Mouse (Mus musculus) right cerebral cortex, postnatal 14 days (tissue): Measurements from ENCODE around the gene Dzip1l.
A peak's percentile ranks its signal among the peaks of the same experiment; 100 is the strongest.
"Not testable (repeated sequence)": the region's sequence is repeated elsewhere in the genome, so short reads cannot be mapped to it uniquely, and the experiment has no call there.

Experiments used
- DNase-seq: peaks from one replicate; pipeline ENCODE4 v3.0.0; 2022

Dzip1l gene

DNA sequence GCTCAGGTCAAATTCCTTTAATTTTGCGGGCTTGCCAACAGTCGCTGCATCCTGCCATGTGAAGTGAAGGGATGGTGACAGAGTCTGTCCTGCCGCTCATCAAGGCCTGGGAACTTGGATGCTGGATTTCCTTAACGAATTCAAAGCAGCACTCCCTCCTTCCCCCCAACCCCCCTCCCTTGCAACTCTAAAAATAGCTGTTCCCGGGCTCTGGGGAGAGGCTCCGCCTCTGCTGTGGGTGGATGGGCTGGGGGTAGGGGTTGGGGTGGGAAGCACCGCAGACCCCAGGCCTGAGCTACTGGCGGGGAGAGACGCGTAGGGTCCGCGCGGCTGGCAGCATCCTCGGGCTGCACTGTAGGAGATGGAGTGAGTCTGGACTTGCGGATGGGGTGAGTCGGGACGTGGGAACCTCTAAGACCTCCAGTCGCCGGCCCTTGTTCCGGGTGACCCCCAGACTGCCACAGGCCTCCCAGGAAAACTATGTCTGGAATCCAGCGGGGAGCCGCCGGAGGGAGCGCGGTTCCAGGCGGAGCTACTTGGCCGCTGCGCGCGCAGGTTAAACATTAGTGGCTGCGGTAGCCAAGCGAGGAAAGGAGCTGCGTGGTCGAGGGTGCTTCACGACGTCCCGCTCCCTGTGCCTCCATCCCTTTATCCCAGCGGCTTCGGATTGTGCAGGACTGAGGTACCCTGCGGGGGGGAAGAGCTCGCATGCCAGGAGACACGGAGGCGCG lies at the start of gene Dzip1l:
Gene Dzip1l (plus strand): TSS at position 216 of the 731 bp plus-strand sequence.
- DNase-seq: peak; percentile 80

DNA sequence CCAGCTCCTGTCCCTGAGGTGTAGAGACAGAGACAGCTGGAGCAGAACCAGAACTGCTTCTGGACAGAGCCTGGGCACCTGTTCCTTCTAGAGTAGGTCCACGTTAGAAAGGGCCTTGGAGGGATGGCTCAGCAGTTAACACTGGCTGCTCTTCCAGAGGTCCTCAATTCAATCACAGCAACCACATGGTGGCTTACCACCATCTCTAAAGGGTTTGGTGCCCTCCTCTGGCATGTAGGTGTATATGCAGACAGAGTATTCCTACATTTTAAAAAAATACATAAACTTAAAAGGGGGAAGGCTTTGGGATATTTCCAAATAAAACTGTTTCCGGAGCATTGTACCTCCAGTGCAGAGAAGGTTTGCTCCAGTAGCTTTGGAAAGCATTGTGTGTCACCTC lies 48.6 kb upstream of the Dzip1l start:
- peak; percentile 30 for DNase-seq

DNA sequence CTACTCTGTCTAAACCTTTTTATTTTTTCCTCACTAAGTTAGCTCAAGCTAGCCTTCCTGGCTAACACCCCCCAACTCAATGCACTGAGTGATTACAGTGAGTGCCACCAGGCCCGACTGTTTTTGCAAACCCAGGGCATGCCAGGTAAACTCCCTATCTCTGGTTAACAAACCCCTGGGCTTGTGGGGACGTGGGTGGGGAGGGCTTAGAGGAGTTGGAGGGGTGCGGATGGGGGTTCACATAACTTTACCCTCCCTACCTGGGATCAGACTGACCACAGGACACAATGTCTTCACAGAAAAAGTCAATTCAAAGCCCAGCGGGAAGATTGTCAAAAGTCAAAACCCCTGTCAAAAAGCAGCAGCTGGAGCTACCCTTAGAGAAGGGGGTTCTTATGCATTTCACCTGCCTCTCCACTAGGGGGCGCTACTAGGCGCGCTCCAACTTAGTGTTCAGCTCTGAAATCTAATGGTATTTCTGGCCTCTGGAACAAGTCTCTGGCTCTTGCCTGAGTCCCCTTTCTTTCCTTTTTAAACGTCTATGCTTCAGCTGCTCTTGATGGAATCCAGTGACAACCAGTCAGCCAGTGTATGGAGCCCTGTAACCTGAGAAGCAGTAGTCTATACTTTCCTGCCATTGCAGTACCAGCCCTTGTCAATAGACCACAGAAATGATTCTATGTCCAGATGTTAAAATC lies 41.6 kb upstream of the Dzip1l start:
- peak; percentile 43 for DNase-seq

GRCm38 (mm10) chr9:99591144-99591543 lies 38.2 kb upstream of the Dzip1l start:
- DNase-seq: no peak

DNA sequence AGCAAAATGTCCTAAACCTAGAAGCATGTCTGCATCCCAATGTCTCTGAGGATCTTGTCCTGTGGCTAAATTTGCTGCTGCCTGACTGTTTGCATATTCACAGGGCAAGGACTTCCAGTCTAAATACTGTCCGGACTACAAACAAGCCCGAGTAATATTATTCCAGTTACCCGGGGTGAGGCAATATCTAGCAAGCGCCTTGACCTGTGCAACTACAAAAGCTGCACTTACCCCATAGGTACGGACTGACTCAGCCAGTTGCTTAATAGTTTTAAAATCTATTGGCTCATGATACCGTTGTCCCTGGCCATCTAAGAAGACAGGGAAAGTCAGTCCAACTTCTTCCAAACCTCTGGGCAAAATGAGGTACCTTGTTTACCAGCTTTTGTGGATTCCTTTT lies 30.2 kb upstream of the Dzip1l start:
- not testable (repeated sequence) for DNase-seq

DNA sequence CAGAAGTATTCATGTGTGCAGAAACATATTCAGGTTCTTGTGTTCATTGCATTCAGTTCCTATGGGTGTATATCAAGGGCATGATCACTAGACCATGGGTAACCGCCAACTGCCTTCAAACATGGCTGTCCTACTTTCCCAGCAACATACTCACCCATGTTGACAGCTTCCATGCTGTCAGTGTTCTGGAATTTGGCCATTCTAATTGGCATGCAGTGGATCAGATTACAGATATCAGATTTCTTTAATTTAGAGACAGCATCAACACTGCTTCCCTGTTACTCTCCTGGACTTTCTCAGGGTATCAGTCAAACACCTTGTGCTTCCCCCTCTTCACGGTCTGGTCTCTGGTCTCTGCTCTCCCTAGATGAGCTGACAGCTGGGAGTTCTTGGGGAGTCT lies 25.7 kb upstream of the Dzip1l start:
- DNase-seq: no peak

- no peak for DNase-seq
Measured at GRCm38 (mm10) chr9:99612202-99612601, 17.1 kb upstream of the Dzip1l start, which contains the start of gene A4gnt. TSS of gene A4gnt (plus strand) at chr9:99612502.

DNA sequence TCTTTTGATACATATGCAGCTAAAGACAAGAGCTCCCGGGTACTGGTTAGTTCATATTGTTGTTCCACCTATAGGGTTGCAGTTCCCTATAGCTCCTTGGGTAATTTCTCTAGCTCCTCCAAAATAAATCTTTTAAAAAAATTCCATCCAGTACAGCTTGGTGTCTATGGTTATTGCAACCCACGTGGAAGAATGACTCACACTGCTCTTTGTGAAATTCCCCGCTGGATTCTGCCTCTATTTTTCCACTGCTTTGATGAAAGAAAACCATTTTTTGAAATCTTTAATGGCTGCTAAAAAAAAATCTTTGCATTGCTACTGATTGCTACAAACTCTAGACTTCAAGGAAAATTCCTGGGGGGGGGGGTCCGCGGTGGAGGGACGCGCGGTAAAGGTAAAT lies 9.6 kb upstream of the Dzip1l start:
- no peak for DNase-seq

DNA sequence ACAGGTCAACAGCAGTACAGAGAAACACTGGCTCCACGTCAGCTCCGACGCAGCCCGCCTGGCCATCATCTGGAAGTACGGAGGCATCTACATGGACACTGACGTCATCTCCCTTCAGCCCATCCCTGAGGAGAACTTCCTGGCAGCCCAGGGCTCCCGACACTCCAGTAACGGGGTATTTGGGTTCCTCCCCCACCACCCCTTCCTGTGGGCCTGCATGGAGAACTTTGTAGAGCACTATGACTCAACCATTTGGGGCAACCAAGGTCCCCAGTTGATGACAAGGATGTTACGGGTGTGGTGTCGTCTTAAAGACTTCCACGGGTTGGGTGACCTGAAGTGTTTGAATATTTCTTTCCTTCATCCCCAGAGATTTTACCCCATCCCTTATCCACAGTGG lies 9.1 kb upstream of the Dzip1l start:
- no peak for DNase-seq

GRCm38 (mm10) chr9:99622034-99622433 lies 7.3 kb upstream of the Dzip1l start:
- DNase-seq: no peak

- DNase-seq: no peak
Measured at GRCm38 (mm10) chr9:99622966-99623365, 6.3 kb upstream of the Dzip1l start.

DNA sequence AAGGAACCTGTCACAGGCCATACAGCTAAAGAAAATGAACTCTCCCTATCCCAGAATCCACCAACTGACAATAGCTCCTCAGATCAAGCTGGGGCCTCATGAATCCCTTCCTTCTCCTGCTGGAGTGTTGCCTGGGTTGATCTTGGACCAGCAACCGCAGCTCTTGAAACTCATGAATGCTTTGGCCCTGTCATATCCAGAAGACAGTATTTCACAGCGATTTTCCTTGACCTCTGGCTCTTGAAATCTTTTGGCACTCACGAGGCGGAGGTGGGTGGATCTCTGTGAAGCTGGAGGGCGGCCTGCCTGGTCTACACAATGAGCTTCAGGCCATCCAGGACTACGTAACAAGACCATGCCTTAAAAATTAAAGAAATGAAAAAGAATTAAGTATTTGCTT lies 5.2 kb upstream of the Dzip1l start:
- DNase-seq: no peak

DNA sequence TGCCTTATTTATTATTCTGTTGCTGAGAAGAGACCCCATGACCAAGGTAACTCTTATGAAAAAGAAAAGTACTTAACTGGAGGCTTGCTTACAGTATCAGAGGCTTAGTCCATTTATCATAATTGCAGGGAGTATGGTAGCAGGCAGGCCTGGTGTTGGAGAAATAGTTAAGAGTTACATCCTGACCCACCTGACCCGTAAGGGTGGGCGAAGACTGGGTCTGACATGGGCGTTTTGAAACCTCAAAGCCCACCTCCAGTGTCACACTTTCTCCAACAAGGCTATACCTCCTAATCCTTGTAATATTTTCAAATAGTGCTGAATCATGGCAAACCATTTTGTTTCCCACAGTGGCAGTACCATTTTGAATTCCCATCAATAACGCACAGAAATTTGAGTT lies 715 bp upstream of the Dzip1l start:
- DNase-seq: no peak

DNA sequence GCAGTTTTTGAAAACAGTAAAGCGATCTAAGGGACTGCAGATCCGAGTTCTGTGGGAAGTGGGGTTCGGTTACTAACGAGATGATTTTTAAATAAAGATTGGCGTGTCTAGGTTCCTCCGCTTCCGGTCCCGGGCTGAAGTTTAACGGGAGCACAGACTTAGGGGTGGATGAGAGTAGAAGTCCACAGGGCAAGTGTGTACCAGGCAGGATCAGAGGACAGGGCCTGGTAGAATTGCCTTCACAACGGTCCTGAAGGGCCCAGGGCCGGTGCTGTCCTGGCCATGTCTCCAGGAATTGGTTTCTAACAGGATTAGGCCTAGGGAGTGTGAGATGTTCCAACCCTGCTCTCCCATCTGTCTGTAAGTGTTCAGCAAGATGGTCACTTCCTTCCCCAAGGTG lies 775 bp downstream of the Dzip1l start:
- no peak for DNase-seq

DNA sequence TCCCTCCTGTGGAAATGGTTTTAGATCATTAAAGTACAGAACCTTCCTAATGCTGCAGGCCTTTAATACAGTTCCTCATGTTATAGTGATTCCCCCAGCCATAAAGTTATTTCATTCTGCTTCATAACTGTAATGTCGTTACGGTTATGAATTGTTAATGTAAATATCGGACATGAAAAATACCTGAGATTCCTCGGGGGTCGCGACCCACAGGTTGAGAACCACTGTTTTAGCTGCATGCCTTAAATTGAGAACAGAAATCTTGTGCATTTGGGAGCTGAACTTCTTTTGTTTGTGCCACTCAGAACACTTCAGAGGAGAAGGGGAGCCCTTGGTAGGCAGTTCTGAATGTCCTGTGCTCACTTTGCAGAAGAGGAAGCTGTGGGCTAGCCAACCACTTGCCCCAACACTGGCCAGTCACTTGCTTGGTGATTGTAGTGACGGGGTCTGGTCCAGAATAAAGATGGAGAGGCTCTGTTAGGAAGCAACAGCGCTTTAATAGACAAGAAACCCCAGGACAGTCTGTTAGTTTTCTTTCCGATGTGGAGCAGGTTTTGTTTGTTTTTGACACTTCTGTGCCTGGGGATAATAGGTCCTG lies 1.3 kb downstream of the Dzip1l start:
- DNase-seq: peak; percentile 14

DNA sequence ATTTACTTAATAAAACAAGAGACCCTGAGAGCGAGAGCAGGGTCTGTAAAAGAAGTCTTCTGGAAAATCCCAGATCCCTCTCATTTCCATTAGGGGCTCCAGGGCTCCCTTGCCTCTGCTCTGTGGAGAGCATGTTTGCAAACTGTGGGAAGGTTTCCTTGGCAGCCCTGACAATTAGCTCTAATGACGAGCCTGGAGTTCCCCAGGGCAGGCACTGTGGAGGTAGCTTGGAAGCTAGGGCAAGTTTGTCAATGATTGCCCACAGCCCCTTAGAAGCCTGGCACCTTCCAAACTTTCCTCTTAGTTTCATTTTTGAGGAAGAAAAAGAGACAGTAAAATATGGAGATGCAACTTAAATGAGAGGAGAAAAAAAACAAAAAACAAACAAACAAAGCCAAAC lies 2.5 kb downstream of the Dzip1l start:
- no peak for DNase-seq

- DNase-seq: no peak
Measured at GRCm38 (mm10) chr9:99632264-99632663, 3.0 kb downstream of the Dzip1l start.

- no peak for DNase-seq
Measured at GRCm38 (mm10) chr9:99636776-99637175, 7.5 kb downstream of the Dzip1l start.

DNA sequence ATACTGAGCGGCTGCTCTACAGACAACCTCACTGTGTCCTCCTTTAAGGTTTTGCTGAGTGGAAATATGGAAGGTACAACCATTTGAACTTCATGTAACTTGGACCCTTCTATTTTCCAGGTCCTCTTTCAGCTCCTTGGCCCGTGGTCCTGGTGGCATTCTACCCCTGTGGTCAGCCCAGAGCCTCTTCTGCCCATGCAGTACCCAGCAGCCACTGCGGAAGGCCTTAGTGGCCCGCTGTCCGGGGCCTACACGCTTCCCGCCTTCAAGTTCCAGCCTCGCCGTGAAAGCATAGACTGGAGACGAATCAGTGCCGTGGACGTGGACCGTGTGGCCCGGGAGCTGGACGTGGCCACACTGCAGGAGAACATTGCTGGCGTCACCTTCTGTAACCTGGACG lies 7.9 kb downstream of the Dzip1l start:
- DNase-seq: no peak

DNA sequence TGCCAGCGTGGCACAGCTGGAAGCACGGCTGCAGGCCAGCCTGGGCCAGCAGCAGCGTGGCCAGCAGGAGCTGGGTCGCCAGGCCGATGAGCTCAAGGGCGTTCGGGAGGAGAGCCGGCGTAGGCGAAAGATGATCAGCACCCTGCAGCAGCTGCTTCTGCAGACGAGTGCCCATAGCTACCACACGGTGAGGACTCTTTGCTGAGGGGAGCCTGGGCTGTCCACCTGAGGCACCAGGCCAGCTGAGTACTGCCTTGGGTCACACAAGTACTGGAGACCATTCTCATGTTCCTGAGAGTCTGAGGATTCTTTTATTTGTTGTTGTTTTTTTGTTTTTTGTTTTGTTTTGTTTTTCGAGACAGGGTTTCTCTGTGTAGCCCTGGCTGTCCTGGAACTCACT lies 8.4 kb downstream of the Dzip1l start:
- no peak for DNase-seq

- no peak for DNase-seq
Measured at GRCm38 (mm10) chr9:99639957-99640356, 10.7 kb downstream of the Dzip1l start.

DNA sequence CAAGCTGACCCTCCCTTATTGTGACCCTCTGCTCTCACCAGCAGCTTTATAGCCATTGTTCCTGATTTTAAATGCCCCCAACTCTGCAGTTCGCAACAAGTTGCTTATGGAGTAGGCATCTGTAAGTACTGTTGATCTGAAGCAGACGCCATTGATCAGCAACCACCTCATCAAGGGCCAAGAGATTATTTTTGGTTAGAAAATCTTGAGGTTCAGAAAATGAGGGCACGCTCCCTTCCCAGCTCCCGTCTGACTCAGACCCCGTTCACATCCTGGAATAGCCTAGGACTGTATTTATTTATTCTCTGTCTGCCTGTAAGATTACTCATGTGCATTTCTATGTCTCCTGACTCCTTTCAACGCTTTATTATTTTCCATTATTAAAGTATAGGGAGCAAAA lies 16.1 kb downstream of the Dzip1l start:
- no peak for DNase-seq

- DNase-seq: no peak
Measured at GRCm38 (mm10) chr9:99646102-99646501, 16.8 kb downstream of the Dzip1l start.

- DNase-seq: no peak
Measured at GRCm38 (mm10) chr9:99660756-99661155, 31.5 kb downstream of the Dzip1l start.
